Mouse (Mus musculus): ENCODE data around the gene Kcnab1. TPM values are rescaled to one million over a fixed set of nuclear protein-coding genes. Genes with fewer than 3 reads are reported as not detected.

The Kcnab1 gene
- polyA plus RNA-seq, 1 experiment from 2014 or later, result 16.3 TPM

GRCm38 (mm10) chr3:65273317-65273716 is 164.1 kb downstream of the Kcnab1 start:
- no peaks in the 10 kb centered on the region for H3K27me3 ChIP-seq (replicated peaks)
- H3K4me1 ChIP-seq, result no peaks in the 10 kb centered on the region
- H3K27ac ChIP-seq (replicated peaks), result no peak overlapping the region
- H3K4me2 ChIP-seq, result no peak overlapping the region
- no peaks in the 10 kb centered on the region for H3K36me3 ChIP-seq
- WGBS, result 72% methylated on average over 1 of the region's 1 CpGs
- H3K9ac ChIP-seq (replicated peaks), result no peak overlapping the region
- no peaks in the 10 kb centered on the region for H3K9me3 ChIP-seq (replicated peaks)
- no peak for ATAC-seq (ENCODE audit: low FRiP score)
- no peak overlapping the region for H3K4me3 ChIP-seq (replicated peaks)

GRCm38 (mm10) chr3:65277777-65278176 is 168.6 kb downstream of the Kcnab1 start:
- Histone ChIP-seq H3K27me3 (replicated peaks) (no peaks in the 10 kb centered on the region), H3K9me3 (replicated peaks) (no peaks in the 10 kb centered on the region), H3K4me3 (replicated peaks) (no peak overlapping the region), H3K9ac (replicated peaks) (no peak overlapping the region), H3K4me1 (no peaks in the 10 kb centered on the region), H3K27ac (replicated peaks) (no peak overlapping the region), H3K36me3 (no peaks in the 10 kb centered on the region), H3K4me2 (no peak overlapping the region)
- no peak for ATAC-seq (ENCODE audit: low FRiP score)
- 93% methylated on average over 10 of the region's 10 CpGs for WGBS

GRCm38 (mm10) chr3:65283366-65283765 is 174.2 kb downstream of the Kcnab1 start:
- ATAC-seq (ENCODE audit: low FRiP score), result no peak
- no peaks in the 10 kb centered on the region for H3K9me3 ChIP-seq (replicated peaks)
- H3K9ac ChIP-seq (replicated peaks), result no peak overlapping the region
- no peak overlapping the region for H3K4me3 ChIP-seq (replicated peaks)
- no peaks in the 10 kb centered on the region for H3K4me1 ChIP-seq
- no peaks in the 10 kb centered on the region for H3K36me3 ChIP-seq
- WGBS, result 95% methylated on average over 2 of the region's 2 CpGs
- H3K27me3 ChIP-seq (replicated peaks), result no peaks in the 10 kb centered on the region
- H3K27ac ChIP-seq (replicated peaks), result no peak overlapping the region
- no peak overlapping the region for H3K4me2 ChIP-seq

GRCm38 (mm10) chr3:65288994-65289393 is 179.8 kb downstream of the Kcnab1 start:
- 85% methylated on average over 2 of the region's 2 CpGs for WGBS

GRCm38 (mm10) chr3:65296996-65297395 is 187.8 kb downstream of the Kcnab1 start:
- Histone ChIP-seq H3K9me3 (replicated peaks) (no peaks in the 10 kb centered on the region), H3K36me3 (no peaks in the 10 kb centered on the region), H3K4me3 (replicated peaks) (no peak overlapping the region), H3K9ac (replicated peaks) (no peak overlapping the region), H3K4me2 (no peak overlapping the region), H3K27ac (replicated peaks) (no peak overlapping the region), H3K27me3 (replicated peaks) (no peaks in the 10 kb centered on the region), H3K4me1 (no peaks in the 10 kb centered on the region)
- ATAC-seq (ENCODE audit: low FRiP score), result no peak
- 43% methylated on average over 4 of the region's 4 CpGs for WGBS

More at GRCm38 (mm10) chr3:65288994-65289393, 179.8 kb downstream of the Kcnab1 start:
- H3K9ac ChIP-seq (replicated peaks), result no peak overlapping the region
- H3K9me3 ChIP-seq (replicated peaks), result no peaks in the 10 kb centered on the region
- no peaks in the 10 kb centered on the region for H3K36me3 ChIP-seq
- H3K4me2 ChIP-seq, result no peak overlapping the region
- ATAC-seq (ENCODE audit: low FRiP score), result no peak
- H3K4me1 ChIP-seq, result no peaks in the 10 kb centered on the region
- no peak overlapping the region for H3K4me3 ChIP-seq (replicated peaks)
- no peaks in the 10 kb centered on the region for H3K27me3 ChIP-seq (replicated peaks)
- H3K27ac ChIP-seq (replicated peaks), result no peak overlapping the region

GRCm38 (mm10) chr3:65299205-65299604 is 190.0 kb downstream of the Kcnab1 start:
- Histone ChIP-seq H3K27ac (replicated peaks) (no peak overlapping the region), H3K4me1 (no peaks in the 10 kb centered on the region), H3K4me3 (replicated peaks) (no peak overlapping the region), H3K9me3 (replicated peaks) (no peaks in the 10 kb centered on the region), H3K4me2 (no peak overlapping the region), H3K36me3 (no peaks in the 10 kb centered on the region), H3K27me3 (replicated peaks) (no peaks in the 10 kb centered on the region), H3K9ac (replicated peaks) (no peak overlapping the region)
- no peak for ATAC-seq (ENCODE audit: low FRiP score)
- 78% methylated on average over 4 of the region's 4 CpGs for WGBS

- no peak for ATAC-seq (ENCODE audit: low FRiP score)
Observed at GRCm38 (mm10) chr3:65301531-65301930, 192.3 kb downstream of the Kcnab1 start.

GRCm38 (mm10) chr3:65302559-65302958 is 193.4 kb downstream of the Kcnab1 start:
- Histone ChIP-seq H3K4me3 (replicated peaks) (no peak overlapping the region), H3K36me3 (no peaks in the 10 kb centered on the region), H3K9me3 (replicated peaks) (no peaks in the 10 kb centered on the region), H3K4me1 (no peaks in the 10 kb centered on the region), H3K9ac (replicated peaks) (no peak overlapping the region), H3K27ac (replicated peaks) (no peak overlapping the region), H3K27me3 (replicated peaks) (no peaks in the 10 kb centered on the region), H3K4me2 (no peak overlapping the region)
- WGBS, result 24% methylated on average over 5 of the region's 5 CpGs
- ATAC-seq (ENCODE audit: low FRiP score), result no peak

More at GRCm38 (mm10) chr3:65301531-65301930, 192.3 kb downstream of the Kcnab1 start:
- H3K4me3 ChIP-seq (replicated peaks), result no peak overlapping the region
- 69% methylated on average over 3 of the region's 3 CpGs for WGBS
- no peaks in the 10 kb centered on the region for H3K9me3 ChIP-seq (replicated peaks)
- H3K4me2 ChIP-seq, result no peak overlapping the region
- H3K27me3 ChIP-seq (replicated peaks), result no peaks in the 10 kb centered on the region
- H3K27ac ChIP-seq (replicated peaks), result no peak overlapping the region
- no peaks in the 10 kb centered on the region for H3K4me1 ChIP-seq
- H3K36me3 ChIP-seq, result no peaks in the 10 kb centered on the region
- H3K9ac ChIP-seq (replicated peaks), result no peak overlapping the region

GRCm38 (mm10) chr3:65315837-65316236 is 206.7 kb downstream of the Kcnab1 start:
- no peak for ATAC-seq (ENCODE audit: low FRiP score)
- Histone ChIP-seq H3K4me2 (no peak overlapping the region), H3K27me3 (replicated peaks) (no peaks in the 10 kb centered on the region), H3K4me3 (replicated peaks) (no peak overlapping the region), H3K9me3 (replicated peaks) (no peaks in the 10 kb centered on the region), H3K36me3 (no peaks in the 10 kb centered on the region), H3K27ac (replicated peaks) (no peak overlapping the region), H3K4me1 (no peaks in the 10 kb centered on the region), H3K9ac (replicated peaks) (no peak overlapping the region)
- WGBS, result 76% methylated on average over 6 of the region's 6 CpGs

- ATAC-seq (ENCODE audit: low FRiP score), result no peak
- Histone ChIP-seq H3K9ac (replicated peaks) (no peak overlapping the region), H3K9me3 (replicated peaks) (no peaks in the 10 kb centered on the region), H3K4me1 (no peaks in the 10 kb centered on the region), H3K4me2 (no peak overlapping the region), H3K36me3 (no peaks in the 10 kb centered on the region), H3K4me3 (replicated peaks) (no peak overlapping the region), H3K27me3 (replicated peaks) (no peaks in the 10 kb centered on the region), H3K27ac (replicated peaks) (no peak overlapping the region)
Observed at GRCm38 (mm10) chr3:65316738-65317137, 207.6 kb downstream of the Kcnab1 start.

- no peak overlapping the region for H3K4me3 ChIP-seq (replicated peaks)
- no peaks in the 10 kb centered on the region for H3K36me3 ChIP-seq
- H3K9me3 ChIP-seq (replicated peaks), result no peaks in the 10 kb centered on the region
- no peak overlapping the region for H3K4me2 ChIP-seq
- no peak for ATAC-seq (ENCODE audit: low FRiP score)
- H3K9ac ChIP-seq (replicated peaks), result no peak overlapping the region
- WGBS, result 42% methylated on average over 10 of the region's 10 CpGs
- H3K27me3 ChIP-seq (replicated peaks), result no peaks in the 10 kb centered on the region
- H3K27ac ChIP-seq (replicated peaks), result no peak overlapping the region
- H3K4me1 ChIP-seq, result no peaks in the 10 kb centered on the region
Observed at GRCm38 (mm10) chr3:65317876-65318537, 208.8 kb downstream of the Kcnab1 start.

GRCm38 (mm10) chr3:65319248-65320008 is 210.2 kb downstream of the Kcnab1 start:
- H3K4me1 ChIP-seq, result no peaks in the 10 kb centered on the region
- H3K36me3 ChIP-seq, result no peaks in the 10 kb centered on the region
- no peak for ATAC-seq (ENCODE audit: low FRiP score)
- H3K4me2 ChIP-seq, result no peak overlapping the region
- H3K9ac ChIP-seq (replicated peaks), result no peak overlapping the region
- H3K27me3 ChIP-seq (replicated peaks), result no peaks in the 10 kb centered on the region
- no peak overlapping the region for H3K4me3 ChIP-seq (replicated peaks)
- H3K27ac ChIP-seq (replicated peaks), result no peak overlapping the region
- H3K9me3 ChIP-seq (replicated peaks), result no peaks in the 10 kb centered on the region
- WGBS, result 72% methylated on average over 7 of the region's 7 CpGs

Measured in neural tube, embryonic 15.5 days (tissue).